Mouse (Mus musculus) CD8-positive naive resting alpha-beta T cell, adult 57 days (primary cell): ENCODE measurements around the gene Fam43b. TPM values are rescaled to one million over a fixed set of nuclear protein-coding genes. Genes with fewer than 3 reads are reported as not detected.

Source experiments
- total RNA-seq: library from RNA; stranded (reverse); gene quantifications from one replicate; pipeline ENCODE4 v1.2.4, GENCODE M21; 2023

The Fam43b gene
- not detected for total RNA-seq

GRCm38 (mm10) chr4:138395971-138396645 lies at the start of gene Fam43b:
TSS of gene Fam43b (minus strand) at chr4:138396528.

DNA sequence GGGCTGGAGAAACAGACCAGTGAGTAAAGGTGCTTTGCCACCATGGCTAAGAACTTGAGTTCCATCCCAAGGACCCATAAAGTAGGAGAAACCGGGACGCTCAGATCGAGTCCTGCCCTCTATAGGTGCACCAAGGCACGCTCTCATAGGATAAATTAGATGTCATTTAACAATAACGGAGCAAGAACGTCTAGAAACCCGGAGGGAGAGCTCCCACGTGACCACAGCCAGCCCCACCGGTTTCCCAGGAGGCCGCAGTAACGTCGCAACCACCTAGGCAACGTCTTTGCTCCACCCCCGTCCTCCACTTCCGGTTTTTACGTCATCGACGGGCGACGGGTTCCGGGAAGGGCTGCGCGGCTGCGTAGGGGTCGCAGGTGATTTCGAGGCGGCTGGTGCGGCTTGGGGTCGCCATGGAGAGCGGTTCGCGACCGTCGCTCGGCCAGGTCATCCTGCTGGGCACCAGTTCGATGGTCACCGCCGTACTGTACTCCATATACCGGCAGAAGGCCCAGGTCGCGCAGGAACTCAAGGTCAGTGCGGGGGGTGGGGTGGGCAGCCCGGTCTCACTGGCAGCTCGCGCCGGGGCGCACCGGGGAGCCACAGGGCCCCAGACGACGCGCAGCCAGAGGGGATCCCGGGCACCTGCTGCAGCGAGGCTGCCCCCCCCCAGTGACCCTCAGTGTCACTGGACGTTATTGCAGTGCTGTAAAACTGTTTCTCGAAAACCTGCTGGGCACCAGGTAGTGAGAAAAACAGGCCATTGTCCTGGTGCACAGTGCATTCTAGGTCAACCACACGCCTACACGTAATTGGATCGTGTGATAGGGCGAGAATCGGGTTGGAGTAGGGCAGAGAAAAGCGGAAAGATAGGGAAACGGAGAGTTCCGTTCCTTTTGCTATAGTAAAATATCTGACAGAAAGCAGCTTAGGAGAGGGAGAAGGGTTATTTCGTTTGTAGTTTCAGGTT lies 38.3 kb upstream of the Fam43b start, which contains the start of gene Mul1:
Mul1 (plus strand) TSS at position 325 of the 970 bp plus-strand sequence.

GRCm38 (mm10) chr4:138367641-138368497 lies 28.5 kb downstream of the Fam43b start, which contains the start of gene Cda:
TSS of gene Cda (minus strand) at chr4:138367992.

Other genes starting within 250 kb of the Fam43b start
- gene Hp1bp3, start 180.2 kb downstream of the Fam43b start, total RNA-seq, result 206 TPM
- gene Sh2d5, start 146.1 kb downstream of the Fam43b start, total RNA-seq, result 0.46 TPM
- gene Kif17, start 146.1 kb downstream of the Fam43b start, total RNA-seq, result not detected
- gene Ddost, start 91.8 kb downstream of the Fam43b start, total RNA-seq, result 64.9 TPM
- gene Pink1, start 70.2 kb downstream of the Fam43b start, total RNA-seq, result 43.4 TPM
- gene Cda, start 28.5 kb downstream of the Fam43b start, total RNA-seq, result not detected
- gene Mul1, start 38.1 kb upstream of the Fam43b start, total RNA-seq, result 33.8 TPM
- 1.2 TPM for gene Camk2n1, start 57.8 kb upstream of the Fam43b start, total RNA-seq
- not detected for gene Vwa5b1, start 239.4 kb upstream of the Fam43b start, total RNA-seq